Mouse (Mus musculus) left cerebral cortex, postnatal 10 days (tissue): ENCODE results near the gene Dscam. TPM values are rescaled to one million over a fixed set of nuclear protein-coding genes. Genes with fewer than 3 reads are reported as not detected.

Experiments
- DNase-seq, 2 experiments: peaks; one replicate each; pipeline ENCODE4 v3.0.0; 2021 to 2022; ENCODE audit warnings: low spot score in 2 of 2, mixed read lengths in 1 of 2; ENCODE audit errors: extremely low spot score in 1 of 2
- intact Hi-C: fragments of 180-260 bp; cut with DNase I; formaldehyde crosslinking; loops from one replicate; pipeline ENCODE4 v1.15.1; 2025
- total RNA-seq, 2 experiments: library from RNA; stranded (reverse); gene quantifications; 2 replicates each; pipeline ENCODE4 v1.2.3; 2021

Dscam gene
- total RNA-seq, 2 experiments from 2014 or later, result 44.4 to 45.7 TPM

GRCm38 (mm10) chr16:97135003-97135827 is 35.3 kb downstream of the Dscam start:
- no peak for DNase-seq
- intact Hi-C loops, result no loop called here

- intact Hi-C loops, result no loop called here
Measured at GRCm38 (mm10) chr16:97127296-97127695, 43.3 kb downstream of the Dscam start.

GRCm38 (mm10) chr16:97110028-97110427 is 60.5 kb downstream of the Dscam start:
- intact Hi-C loops, result no loop called here
- DNase-seq, result no peak

More at GRCm38 (mm10) chr16:97127296-97127695, 43.3 kb downstream of the Dscam start:
- DNase-seq, result peak; percentile 53 to 64

- DNase-seq, result no peak
- intact Hi-C loops, result no loop called here
Measured at GRCm38 (mm10) chr16:97105266-97105665, 65.3 kb downstream of the Dscam start.

- DNase-seq, result no peak
- intact Hi-C loops, result no loop called here
Measured at GRCm38 (mm10) chr16:97103046-97103445, 67.5 kb downstream of the Dscam start.

- DNase-seq, result no peak
- intact Hi-C loops, result no loop called here
Measured at GRCm38 (mm10) chr16:97100091-97100490, 70.5 kb downstream of the Dscam start.

- no peak for DNase-seq
Measured at GRCm38 (mm10) chr16:97098508-97098907, 72.0 kb downstream of the Dscam start.

GRCm38 (mm10) chr16:97096709-97097108 is 73.8 kb downstream of the Dscam start:
- no peak for DNase-seq
- intact Hi-C loops, result no loop called here

More at GRCm38 (mm10) chr16:97098508-97098907, 72.0 kb downstream of the Dscam start:
- intact Hi-C loops, result no loop called here

- DNase-seq, result no peak
- intact Hi-C loops, result no loop called here
Measured at GRCm38 (mm10) chr16:97095496-97095895, 75.1 kb downstream of the Dscam start.

- intact Hi-C loops, result no loop called here
- no peak for DNase-seq
Measured at GRCm38 (mm10) chr16:97089339-97089738, 81.2 kb downstream of the Dscam start.

- intact Hi-C loops, result no loop called here
- DNase-seq, result no peak
Measured at GRCm38 (mm10) chr16:97083694-97084093, 86.9 kb downstream of the Dscam start.

- no peak for DNase-seq
- intact Hi-C loops, result no loop called here
Measured at GRCm38 (mm10) chr16:97075920-97076572, 94.5 kb downstream of the Dscam start.

- intact Hi-C loops, result no loop called here
- no peak for DNase-seq
Measured at GRCm38 (mm10) chr16:97075137-97075902, 95.2 kb downstream of the Dscam start.

GRCm38 (mm10) chr16:97073847-97074246 is 96.7 kb downstream of the Dscam start:
- intact Hi-C loops, result no loop called here
- DNase-seq, result no peak

GRCm38 (mm10) chr16:97072624-97073023 is 97.9 kb downstream of the Dscam start:
- DNase-seq, result no peak
- intact Hi-C loops, result no loop called here

- DNase-seq, result no peak
- intact Hi-C loops, result loop anchor here (10.0 kb wide), 1 partner anchor 98 kb away; no protein-coding TSS in a partner anchor
Measured at GRCm38 (mm10) chr16:97066856-97067255, 103.7 kb downstream of the Dscam start.

GRCm38 (mm10) chr16:97062207-97062606 is 108.3 kb downstream of the Dscam start:
- no peak for DNase-seq
- intact Hi-C loops, result loop anchor here (10.0 kb wide), 1 partner anchor 103 kb away; no protein-coding TSS in a partner anchor

- intact Hi-C loops, result loop anchor here (10.0 kb wide), 1 partner anchor 103 kb away; no protein-coding TSS in a partner anchor
- peak in 1 of 2 experiments; percentile 21 for DNase-seq
Measured at GRCm38 (mm10) chr16:97061390-97061789, 109.2 kb downstream of the Dscam start.

- intact Hi-C loops, result loop anchor here (10.0 kb wide), 1 partner anchor 104 kb away; no protein-coding TSS in a partner anchor
- no peak for DNase-seq
Measured at GRCm38 (mm10) chr16:97060736-97061135, 109.8 kb downstream of the Dscam start.
